Mouse (Mus musculus) spleen, postnatal 10 days (tissue): ENCODE measurements at regions not wholly inside any gene's neighbourhood (a gene's known extent, or its start where the extent isn't known, plus 50 kb on each side); places are given as distances from the start of the nearest gene placed in this dataset.
A peak's percentile ranks its signal among the peaks of the same experiment; 100 is the strongest.

Experiments used
- DNase-seq, 2 experiments: peaks; one replicate each; pipeline ENCODE4 v3.0.0; 2021 to 2022; ENCODE audit warnings: low spot score in 2 of 2

GRCm38 (mm10) chr14:115004733-115005405 is 87.1 kb upstream of the Gpc5 start:
- no peak for DNase-seq

GRCm38 (mm10) chr14:115010877-115011276 is 81.1 kb upstream of the Gpc5 start:
- DNase-seq, result no peak

GRCm38 (mm10) chr14:115015299-115015698 is 76.7 kb upstream of the Gpc5 start:
- DNase-seq, result no peak

- DNase-seq, result peak in 1 of 2 experiments; percentile 48
These were observed 74.4 kb upstream of the Gpc5 start for GRCm38 (mm10) chr14:115017410-115018153.

GRCm38 (mm10) chr14:115028011-115028410 is 64.0 kb upstream of the Gpc5 start:
- no peak for DNase-seq

- DNase-seq, result no peak
These were observed 60.3 kb upstream of the Gpc5 start for GRCm38 (mm10) chr14:115031734-115032133.

- no peak for DNase-seq
These were observed 58.5 kb upstream of the Gpc5 start for GRCm38 (mm10) chr14:115033375-115033969.

- no peak for DNase-seq
These were observed 57.1 kb upstream of the Gpc5 start for GRCm38 (mm10) chr14:115034718-115035437.

- DNase-seq, result no peak
These were observed 54.8 kb upstream of the Gpc5 start for GRCm38 (mm10) chr14:115037086-115037793.

- DNase-seq, result no peak
These were observed 53.2 kb upstream of the Gpc5 start for GRCm38 (mm10) chr14:115038788-115039187.

GRCm38 (mm10) chr14:115039524-115039923 is 52.5 kb upstream of the Gpc5 start:
- no peak for DNase-seq

GRCm38 (mm10) chr14:115040091-115040571 is 51.9 kb upstream of the Gpc5 start:
- DNase-seq, result peak in 1 of 2 experiments; percentile 52

GRCm38 (mm10) chr14:115040578-115041206 is 51.3 kb upstream of the Gpc5 start:
- DNase-seq, result peak; percentile 75 to 89

- DNase-seq, result peak; percentile 54 to 66
These were observed 50.5 kb upstream of the Gpc5 start for GRCm38 (mm10) chr14:115041336-115042054.

GRCm38 (mm10) chr14:115042055-115042564 is 49.9 kb upstream of the Gpc5 start:
- peak; percentile 71 to 86 for DNase-seq
